Mouse (Mus musculus) G1E-ER4 (cell line): ENCODE measurements around the gene Wdr18. TPM values are rescaled to one million over a fixed set of nuclear protein-coding genes. Genes with fewer than 3 reads are reported as not detected.

Source experiments
- GATA1 ChIP-seq: IDR thresholded peaks from one replicate; pipeline ENCODE4 v1.8.0; 2012; ENCODE audit warnings: low read length, inconsistent platforms
- polyA plus RNA-seq: library from polyadenylated mRNA; stranded (reverse); fragments of >175 nt; gene quantifications from 2 replicates; pipeline ENCODE4 v1.2.3, GENCODE M21; 2012

The Wdr18 gene
- polyA plus RNA-seq, 1 experiment = 85.4 TPM

DNA sequence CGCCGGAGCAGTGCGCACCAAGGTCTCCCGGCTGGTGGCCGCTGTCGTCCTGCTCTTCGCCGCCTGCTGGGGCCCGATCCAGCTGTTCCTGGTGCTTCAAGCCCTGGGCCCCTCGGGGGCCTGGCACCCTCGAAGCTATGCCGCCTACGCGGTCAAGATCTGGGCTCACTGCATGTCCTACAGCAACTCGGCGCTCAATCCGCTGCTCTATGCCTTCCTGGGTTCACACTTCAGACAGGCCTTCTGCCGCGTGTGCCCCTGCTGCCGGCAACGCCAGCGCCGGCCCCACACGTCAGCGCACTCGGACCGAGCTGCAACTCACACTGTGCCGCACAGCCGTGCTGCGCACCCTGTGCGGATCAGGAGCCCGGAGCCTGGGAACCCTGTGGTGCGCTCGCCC, 38.4 kb upstream of the Wdr18 start:
- TF ChIP-seq GATA1 = no peak

DNA sequence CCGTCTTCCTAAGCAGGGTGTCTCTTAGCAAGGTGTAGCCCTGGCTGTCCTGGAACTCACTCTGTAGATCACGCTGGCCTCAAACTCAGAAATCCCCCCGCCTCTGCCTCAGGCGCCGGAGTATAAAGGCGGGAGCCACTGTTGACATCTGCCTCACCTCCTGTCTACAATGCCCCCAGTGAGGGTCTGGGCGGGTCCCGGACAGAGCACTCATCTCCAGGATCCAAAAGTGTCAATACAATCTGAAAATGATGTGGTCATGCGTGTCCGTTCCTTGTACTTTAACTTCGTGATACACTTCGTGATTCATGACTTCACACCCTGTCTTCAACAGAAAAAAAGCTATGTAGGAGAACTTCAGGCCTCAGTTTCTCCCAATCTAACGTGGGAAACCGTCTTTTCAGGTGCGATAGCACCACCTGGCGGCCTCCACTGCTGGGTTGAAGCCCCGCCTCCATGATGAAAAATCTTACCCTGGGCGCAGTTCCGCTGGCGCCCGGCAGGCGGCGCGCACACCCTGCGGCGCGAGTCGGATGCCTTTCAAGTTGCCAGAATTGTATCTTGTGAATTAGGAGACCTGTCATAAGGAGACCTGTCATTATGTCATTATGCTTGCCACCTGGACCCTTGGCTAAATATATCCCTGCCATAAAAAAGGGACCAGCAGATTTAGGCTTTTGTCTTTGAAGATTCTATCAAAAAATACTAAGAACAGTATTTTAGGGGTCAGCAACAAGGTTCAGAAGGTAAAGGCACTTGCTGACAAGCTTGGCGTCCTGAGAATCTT, 34.8 kb upstream of the Wdr18 start:
- no peak for TF ChIP-seq GATA1

DNA sequence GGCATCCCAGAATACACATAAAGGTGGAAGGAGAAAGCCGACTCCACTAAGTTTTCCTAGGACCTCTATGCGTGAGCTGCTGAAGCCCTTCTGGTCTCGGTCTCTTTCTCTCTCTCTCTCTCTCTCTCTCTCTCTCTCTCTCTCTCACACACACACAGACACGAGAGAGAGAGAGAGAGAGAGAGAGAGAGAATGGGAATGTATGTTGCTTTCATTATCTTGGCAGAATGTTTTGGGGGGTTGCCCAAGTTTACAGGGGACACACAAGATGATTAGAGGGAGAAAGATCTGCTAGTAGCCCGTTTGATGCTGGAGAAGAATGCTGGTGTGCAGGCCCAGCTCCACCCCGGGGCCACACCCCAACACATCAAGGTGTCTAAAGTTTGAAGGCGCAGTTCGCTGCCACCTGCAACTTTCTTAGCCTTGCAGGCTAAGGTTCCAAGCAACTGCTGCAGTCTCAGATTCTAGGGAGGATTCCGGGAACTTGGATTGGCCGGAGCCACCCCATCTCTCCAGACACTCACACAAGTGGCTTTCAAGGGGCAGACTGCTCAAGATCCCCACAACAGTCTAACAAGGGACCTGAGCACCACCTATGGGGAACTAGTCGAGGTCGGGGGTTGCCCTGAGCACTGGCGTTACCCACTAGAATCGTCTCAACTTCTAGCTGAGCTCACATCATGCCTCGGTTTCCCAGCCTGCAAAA, 34.0 kb upstream of the Wdr18 start:
- TF ChIP-seq GATA1 = no peak

DNA sequence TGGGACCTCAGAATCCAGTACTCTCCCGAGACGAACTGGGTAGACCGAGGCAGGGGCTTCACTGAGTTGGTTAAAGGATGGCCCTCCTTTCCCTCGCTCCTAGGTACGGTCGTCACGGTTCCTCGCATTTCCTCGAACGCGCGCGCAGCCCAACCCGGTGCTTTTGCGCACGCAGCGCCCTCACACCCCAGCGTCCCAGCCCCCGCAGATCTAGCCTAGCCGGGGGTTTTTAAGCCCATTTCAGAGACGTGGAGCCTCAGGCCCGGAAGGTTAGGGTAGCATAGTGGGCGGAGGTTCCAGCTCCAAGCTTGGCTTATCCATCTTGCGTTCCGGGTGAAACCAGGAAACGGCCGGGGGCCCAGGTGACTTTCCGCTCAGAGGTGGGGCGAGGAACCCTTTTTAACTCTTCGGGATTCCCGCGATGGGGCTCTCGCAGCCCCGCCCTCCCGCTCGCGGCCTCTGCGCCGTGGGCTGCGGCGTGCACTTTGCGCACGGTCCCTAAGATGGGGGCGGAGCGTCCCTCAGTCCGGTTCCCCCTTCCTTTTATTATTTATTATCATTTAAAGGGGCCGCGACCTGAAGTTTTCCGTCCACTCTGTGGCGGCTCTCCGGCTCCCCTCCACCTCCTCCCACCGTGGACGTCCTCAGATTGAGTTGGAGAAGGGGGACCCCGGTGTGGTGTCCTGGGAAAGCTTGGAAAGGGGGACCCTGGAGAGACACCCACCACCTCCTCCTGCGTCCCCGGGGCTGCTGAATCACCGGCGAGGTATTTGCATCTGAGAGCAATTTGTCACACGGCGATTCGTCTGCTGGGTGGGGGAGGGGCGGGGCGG, 33.2 kb upstream of the Wdr18 start, which contains the start of gene Arid3a:
Arid3a (plus strand) TSS at position 553 of the 833 bp plus-strand sequence.
- TF ChIP-seq GATA1 = no peak

DNA sequence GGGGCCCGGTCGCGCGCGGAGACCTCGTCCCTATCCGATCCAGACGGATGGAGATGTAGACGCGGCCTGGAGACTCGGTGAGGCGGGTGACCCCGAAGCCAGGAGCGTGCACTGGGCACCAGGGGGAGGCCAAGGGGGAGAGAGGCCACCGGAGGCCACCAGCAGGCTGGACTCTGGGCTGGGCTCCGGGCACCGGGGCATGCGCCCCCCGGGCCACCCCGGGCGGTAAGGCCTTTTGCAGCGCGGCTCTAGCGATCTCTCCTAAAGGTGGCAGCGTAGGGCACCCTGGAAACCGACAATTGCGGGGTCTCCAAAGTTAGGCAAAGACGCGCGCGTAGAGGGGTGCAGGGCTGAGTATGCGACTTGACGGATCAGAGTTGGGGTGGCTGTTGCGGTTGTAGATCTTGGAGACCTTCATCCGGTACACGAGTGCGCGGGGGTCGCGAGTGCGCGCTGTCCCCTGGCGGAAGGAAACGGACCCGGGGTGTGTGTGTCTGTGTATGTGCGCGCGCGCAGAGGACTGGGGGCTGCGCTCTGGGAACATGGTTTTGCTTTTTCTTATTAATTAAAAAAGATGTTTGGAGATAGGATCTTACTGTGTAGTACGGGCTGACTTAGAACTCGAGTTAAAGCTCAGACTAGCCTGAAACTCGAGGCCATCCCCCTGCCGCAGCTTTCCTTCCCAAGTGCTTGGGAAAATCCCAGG, 32.5 kb upstream of the Wdr18 start:
- no peak for TF ChIP-seq GATA1

DNA sequence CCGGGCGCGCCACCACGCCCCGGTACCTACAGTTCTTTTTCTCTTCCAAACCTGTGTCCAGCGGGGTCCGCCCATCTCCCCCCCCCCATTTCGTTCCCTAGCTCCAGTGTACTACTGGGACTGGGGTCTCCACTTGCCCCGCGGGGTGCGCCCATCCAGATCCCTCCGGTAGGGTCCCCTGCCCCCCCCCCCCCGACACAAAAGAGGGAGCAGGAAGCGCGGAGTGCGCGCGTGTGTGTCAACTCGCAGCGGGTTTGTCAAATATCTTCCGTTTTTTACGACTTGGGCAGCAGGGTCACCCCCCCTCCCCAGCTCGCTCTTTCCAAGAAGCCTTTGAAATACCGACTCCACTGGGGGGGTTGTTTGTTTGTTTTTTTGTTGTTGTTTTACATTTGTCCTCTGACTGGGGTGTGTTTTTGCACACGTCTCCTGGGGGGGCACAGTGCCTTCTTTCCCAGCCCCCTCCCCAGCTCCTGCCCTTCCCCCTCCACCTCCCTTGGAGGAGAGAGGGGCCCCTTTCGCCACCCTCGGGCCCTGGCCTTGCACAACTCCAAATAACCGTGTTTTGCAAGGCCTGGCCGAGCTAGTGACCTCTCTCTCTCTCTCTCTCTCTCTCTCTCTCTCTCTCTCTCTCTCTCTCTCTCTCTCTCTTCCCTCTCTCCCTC, 31.8 kb upstream of the Wdr18 start:
- no peak for TF ChIP-seq GATA1

DNA sequence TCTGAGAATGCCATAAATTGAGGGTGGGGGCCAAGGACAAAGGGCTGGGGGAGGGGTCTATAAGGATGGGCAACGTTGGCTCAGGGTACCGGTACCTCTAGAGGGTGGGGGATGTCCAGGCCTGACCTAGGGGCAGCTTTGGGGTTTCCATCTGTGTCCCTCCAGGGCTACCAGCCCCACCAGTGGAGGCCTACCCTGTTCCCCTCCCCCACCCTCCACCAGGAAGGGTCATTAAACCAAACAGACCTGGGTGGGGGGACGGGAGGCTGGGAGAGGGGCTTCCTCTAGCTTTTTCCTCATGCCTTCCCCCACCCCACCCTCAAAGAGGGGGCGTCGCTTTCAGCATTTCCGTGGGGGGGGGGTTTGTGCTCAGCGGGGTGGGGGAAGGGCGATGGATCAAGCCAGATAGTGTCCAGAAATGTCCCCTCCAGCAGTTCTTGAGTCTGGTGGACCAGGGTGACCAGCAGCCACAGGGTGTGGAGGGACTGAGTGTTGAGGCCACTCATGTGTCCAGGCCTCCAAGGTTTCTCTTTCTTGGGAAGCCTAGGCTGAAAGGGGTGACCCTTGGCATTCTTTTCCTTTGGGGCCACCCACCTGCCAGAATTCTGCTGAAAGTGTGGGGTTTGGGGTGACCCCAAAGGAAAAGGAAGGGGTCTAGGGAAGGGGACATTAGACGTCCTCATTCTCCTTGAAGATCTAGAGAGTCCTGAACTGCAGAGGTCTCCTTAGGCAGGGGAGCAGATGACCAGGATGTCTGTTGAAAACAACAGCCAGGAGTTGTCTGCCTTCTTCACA, 30.8 kb upstream of the Wdr18 start:
- no peak for TF ChIP-seq GATA1

DNA sequence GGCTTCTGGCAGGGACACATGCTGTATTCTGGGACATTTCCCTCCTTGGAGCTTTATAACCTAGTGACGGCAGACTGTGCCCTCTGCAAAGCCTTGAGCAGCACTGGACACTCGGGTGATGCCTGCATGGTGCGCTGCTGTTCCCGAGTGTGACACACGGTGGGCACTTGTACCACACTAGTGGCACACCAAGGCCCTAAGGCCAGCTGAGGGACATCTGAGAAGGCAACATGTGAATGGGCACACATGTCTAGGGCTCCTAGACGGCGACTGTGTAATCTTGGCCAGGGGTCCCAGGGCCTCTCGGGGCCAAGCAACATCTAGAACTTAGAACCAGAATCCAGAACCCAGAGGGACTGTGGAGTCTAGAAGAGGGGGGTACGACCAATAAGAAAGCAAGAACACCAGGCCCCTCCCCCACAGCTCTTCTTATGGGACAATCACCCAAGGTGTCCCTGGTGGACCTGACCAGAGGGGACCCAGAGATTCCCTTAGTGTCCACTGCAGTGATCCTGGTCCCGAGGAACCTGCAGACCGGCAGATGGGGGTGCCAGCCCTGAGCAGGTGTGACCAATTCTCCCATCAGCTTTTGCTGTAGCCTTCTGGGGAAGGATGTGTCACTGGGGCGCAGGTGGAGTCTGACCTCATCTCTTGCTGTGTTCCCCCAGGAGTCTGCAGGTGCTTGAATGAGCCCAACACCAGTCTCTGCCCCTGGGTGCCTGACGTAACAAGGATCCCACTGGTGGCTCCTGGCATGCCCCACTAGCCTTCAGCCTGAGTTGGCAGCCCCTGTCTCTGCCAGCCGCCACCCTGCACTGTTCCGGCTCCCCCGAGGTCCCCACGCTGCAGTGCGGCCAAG, 29.8 kb upstream of the Wdr18 start:
- TF ChIP-seq GATA1 = no peak

DNA sequence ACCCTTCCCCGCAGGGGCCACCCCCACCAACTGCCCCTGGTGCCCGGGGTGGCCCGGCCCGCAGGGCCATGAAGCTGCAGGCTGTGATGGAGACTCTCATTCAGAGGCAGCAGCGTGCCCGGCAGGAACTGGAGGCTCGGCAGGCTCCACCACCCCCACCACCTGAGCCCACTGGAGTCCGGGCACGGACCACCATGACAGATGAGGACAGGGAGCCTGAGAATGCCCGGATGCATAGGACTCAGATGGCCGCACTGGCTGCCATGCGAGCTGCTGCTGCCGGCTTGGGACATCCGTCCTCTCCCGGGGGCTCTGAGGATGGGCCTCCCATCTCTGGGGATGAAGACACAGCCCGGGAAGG, 29.1 kb upstream of the Wdr18 start:
- no peak for TF ChIP-seq GATA1

DNA sequence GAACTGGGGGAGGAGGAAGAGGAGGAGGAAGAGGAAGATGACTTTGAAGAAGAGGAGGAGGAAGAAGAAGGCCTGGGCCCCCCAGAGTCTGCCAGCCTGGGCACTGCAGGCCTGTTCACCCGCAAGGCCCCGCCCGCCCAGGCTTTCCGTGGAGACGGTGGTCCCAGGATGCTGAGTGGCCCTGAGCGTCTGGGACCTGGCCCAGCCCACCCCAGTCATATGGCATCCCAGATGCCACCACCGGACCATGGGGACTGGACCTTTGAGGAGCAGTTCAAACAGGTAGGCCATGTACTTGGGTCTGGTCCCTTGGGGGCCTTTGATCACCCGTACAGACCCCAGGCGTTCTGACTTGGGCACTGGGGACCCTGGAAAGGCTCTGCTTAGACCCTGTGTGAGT, 28.2 kb upstream of the Wdr18 start:
- TF ChIP-seq GATA1 = no peak

DNA sequence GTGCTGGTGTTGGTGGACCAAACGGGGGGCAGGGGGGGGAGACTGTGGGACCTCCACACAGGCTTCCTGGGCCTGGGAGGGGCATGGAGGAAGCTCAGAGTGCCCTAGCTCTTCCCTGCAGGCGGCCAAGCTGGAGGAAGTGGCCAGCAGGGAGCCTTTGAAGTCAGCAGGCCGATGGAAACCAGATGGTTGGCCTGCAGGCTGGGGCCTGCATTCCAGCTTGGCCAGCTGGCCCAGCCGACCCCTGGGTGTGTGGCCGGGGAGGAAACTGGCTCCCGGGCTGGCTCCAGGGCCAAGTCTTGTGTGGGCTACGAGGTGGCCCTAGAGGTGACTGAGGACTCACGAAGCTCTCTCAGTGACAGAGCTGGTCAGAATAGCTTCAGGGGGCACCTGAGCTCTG, 27.2 kb upstream of the Wdr18 start:
- TF ChIP-seq GATA1 = no peak

DNA sequence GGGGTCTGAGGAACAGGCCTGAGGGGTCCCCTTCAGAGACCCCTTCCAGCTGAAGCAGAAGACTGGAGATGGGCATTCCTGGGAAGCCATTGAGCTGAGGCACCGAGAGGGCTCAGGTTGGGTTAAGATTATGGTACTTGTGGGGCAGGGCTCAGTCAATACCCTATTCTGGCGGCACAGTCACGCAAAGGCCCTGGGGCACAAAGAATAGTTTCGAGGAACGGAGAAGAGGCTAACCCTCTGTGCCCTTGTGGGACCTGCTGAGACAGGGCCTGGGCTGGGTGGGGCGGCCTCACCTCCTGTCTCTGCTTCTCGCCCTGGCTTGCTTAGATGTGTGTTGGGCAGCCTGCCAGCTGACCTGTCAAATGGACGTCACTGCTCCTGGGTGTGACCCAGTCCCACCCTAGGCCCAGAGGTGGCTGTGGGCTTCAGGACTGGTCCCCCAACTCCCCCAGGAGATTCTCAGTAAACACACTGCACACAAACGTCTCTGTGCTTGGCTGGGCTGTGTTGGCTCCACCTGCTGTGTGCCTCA, 26.7 kb upstream of the Wdr18 start:
- no peak for TF ChIP-seq GATA1

DNA sequence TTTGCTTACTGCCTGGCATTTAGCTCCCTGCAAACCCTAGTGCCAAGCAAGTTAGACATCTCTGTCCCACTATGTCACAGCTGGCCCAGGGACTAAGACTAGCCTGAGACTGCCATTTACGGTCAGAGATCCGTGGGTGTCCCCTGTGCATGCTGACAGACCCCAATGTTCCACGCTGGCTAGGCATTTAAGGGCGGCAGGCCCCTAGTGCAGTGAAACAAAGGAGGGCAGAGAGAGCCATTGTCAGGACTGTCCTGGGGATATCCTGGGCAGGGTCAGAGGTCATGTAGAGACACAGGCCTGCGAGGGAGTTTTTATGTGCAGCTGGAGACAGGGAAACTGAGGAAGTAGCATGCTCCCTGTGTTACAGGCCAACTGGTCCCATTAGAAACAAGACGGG, 26.1 kb upstream of the Wdr18 start:
- TF ChIP-seq GATA1 = no peak
